Mouse (Mus musculus) MEL (cell line): ENCODE data around the gene Gh.

Experiments used
- CTCF ChIP-seq, 3 experiments: IDR thresholded peaks in 2 of 3; conservative IDR thresholded peaks in 1 of 3; 2 replicates each; pipeline ENCODE4 v1.5.1; 2011 to 2012; ENCODE audit warnings: low read length in 3 of 3, low read depth in 2 of 3, mild to moderate bottlenecking in 2 of 3, improper control_type of control experiment in 1 of 3, inconsistent platforms in 1 of 3, mixed read lengths in 1 of 3, moderate library complexity in 1 of 3; ENCODE audit not compliant: control insufficient read depth in 1 of 3, insufficient read depth in 1 of 3, poor library complexity in 1 of 3, severe bottlenecking in 1 of 3
- E2F4 ChIP-seq: IDR thresholded peaks from 2 replicates; pipeline ENCODE4 v1.6.1; 2011; ENCODE audit warnings: low read depth, low read length, improper control_type of control experiment, borderline replicate concordance
- ELF1 ChIP-seq: IDR thresholded peaks from 2 replicates; pipeline ENCODE4 v1.6.1; 2014; ENCODE audit warnings: low read depth, mild to moderate bottlenecking, inconsistent platforms, low read length, improper control_type of control experiment, moderate library complexity
- HCFC1 ChIP-seq: IDR thresholded peaks from 2 replicates; pipeline ENCODE4 v1.6.1; 2012; ENCODE audit warnings: low read depth, mild to moderate bottlenecking, inconsistent platforms, low read length, improper control_type of control experiment, moderate library complexity
- JUND ChIP-seq: IDR thresholded peaks from 2 replicates; pipeline ENCODE4 v1.6.1; 2011; ENCODE audit warnings: low read depth, mild to moderate bottlenecking, improper control_type of control experiment, low read length
- SIN3A ChIP-seq: IDR thresholded peaks from 2 replicates; pipeline ENCODE4 v1.6.1; 2012; ENCODE audit warnings: low read length, improper control_type of control experiment, inconsistent platforms
- ZKSCAN1 ChIP-seq: IDR thresholded peaks from 2 replicates; pipeline ENCODE4 v1.6.1; 2012; ENCODE audit warnings: low read depth, mild to moderate bottlenecking, inconsistent platforms, low read length, improper control_type of control experiment, moderate library complexity

DNA sequence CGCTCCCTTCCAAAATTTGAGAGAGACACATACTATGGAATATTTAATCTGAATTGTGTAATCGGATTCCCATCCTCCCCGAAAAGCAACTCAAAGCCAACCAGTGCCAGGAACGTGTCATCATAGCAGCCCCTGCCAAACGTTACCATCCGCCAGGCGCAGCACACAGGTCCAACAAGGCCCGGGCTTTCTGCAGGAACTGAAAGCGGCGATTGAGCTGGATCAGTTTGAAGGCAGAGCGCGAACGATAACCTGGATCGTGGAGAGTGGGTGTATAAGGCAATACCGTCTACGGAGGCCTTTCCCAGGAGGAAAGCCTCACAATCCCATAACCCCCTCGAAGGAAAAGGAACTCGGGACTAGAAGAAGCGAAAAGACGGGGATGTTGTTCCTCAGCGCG is 46.5 kb downstream of the Gh start:
- TF ChIP-seq CTCF (IDR thresholded peaks at IDR 0.05 in 2 of 3, conservative IDR thresholded peaks at IDR 0.05 in 1 of 3; ENCODE audit: control insufficient read depth in 1 of 3, insufficient read depth in 1 of 3, low read depth in 2 of 3, low read length in 3 of 3, poor library complexity in 1 of 3, severe bottlenecking in 1 of 3) (no peak), HCFC1 (no peak), ELF1 (no peak), ZKSCAN1 (no peak), SIN3A (no peak), E2F4 (no peak), JUND (no peak)
